Mouse (Mus musculus): ENCODE measurements around the gene Uqcr10. TPM values are rescaled to one million over a fixed set of nuclear protein-coding genes. Genes with fewer than 3 reads are reported as not detected.
"Not testable (repeated sequence)": the region's sequence is repeated elsewhere in the genome, so short reads cannot be mapped to it uniquely, and the experiment has no call there.

Uqcr10 gene
- total RNA-seq, 2 experiments from 2014 or later: 391 to 441 TPM

GRCm38 (mm10) chr11:4716530-4717236, 12.5 kb upstream of the Uqcr10 start:
- no peak for DNase-seq (ENCODE audit: extremely low spot score in 1 of 2, low spot score in 1 of 2)

- no peak for DNase-seq (ENCODE audit: extremely low spot score in 1 of 2, low spot score in 1 of 2)
These were observed 11.5 kb upstream of the Uqcr10 start for GRCm38 (mm10) chr11:4715596-4715995.

- DNase-seq (ENCODE audit: extremely low spot score in 1 of 2, low spot score in 1 of 2): no peak
These were observed 10.6 kb upstream of the Uqcr10 start for GRCm38 (mm10) chr11:4714727-4715126.

- no peak for DNase-seq (ENCODE audit: extremely low spot score in 1 of 2, low spot score in 1 of 2)
These were observed 8.7 kb upstream of the Uqcr10 start for GRCm38 (mm10) chr11:4712822-4713221.

DNA sequence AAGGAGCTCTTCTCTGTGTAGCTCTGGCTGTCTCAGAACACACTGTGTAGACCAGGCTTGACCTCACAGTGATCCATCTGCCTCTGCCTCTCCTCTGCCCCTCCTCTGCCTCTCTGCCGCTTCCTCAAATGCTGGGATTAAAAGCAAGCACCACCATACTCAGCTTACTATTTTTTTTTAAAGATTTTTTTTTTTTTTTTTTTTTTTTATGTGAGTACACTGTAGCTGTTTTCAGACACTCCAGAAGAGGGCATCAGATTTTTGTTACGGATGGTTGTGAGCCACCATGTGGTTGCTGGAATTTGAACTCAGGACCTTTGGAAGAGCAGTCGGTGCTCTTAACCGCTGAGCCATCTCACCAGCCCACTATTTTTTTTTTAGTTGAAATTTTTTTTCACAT, 6.0 kb upstream of the Uqcr10 start:
- not testable (repeated sequence) for DNase-seq (ENCODE audit: extremely low spot score in 1 of 2, low spot score in 1 of 2)

DNA sequence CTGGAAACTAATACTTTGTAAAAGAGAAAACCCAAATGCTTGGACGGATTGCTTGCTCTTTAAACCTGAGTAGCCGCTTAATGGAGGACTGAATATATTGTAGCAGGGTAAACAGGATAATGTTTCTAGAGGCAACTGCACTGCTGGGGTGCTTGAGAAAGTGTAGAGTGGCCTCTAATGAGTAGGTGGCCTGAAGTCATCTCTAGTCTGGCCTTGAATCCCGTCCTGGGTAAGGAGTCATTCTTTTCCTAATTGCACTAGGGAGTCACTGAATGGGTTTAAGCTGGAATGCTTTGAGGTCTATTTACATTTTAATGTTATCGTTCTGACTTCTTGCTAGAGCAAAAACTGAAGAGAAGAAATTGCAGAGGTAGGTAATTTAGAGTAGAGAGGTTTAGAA, 1.0 kb upstream of the Uqcr10 start:
- no peak for DNase-seq (ENCODE audit: extremely low spot score in 1 of 2, low spot score in 1 of 2)

- DNase-seq (ENCODE audit: extremely low spot score in 1 of 2, low spot score in 1 of 2): no peak
These were observed 462 bp downstream of the Uqcr10 start for GRCm38 (mm10) chr11:4703688-4704071.

GRCm38 (mm10) chr11:4700726-4701125, 3.4 kb downstream of the Uqcr10 start:
- no peak for DNase-seq (ENCODE audit: extremely low spot score in 1 of 2, low spot score in 1 of 2)

- peak in 1 of 2 experiments; percentile 76 for DNase-seq (ENCODE audit: extremely low spot score in 1 of 2, low spot score in 1 of 2)
These were observed 6.8 kb downstream of the Uqcr10 start for GRCm38 (mm10) chr11:4697043-4697983.

- no peak for DNase-seq (ENCODE audit: extremely low spot score in 1 of 2, low spot score in 1 of 2)
These were observed 12.0 kb downstream of the Uqcr10 start for GRCm38 (mm10) chr11:4692162-4692561.

DNA sequence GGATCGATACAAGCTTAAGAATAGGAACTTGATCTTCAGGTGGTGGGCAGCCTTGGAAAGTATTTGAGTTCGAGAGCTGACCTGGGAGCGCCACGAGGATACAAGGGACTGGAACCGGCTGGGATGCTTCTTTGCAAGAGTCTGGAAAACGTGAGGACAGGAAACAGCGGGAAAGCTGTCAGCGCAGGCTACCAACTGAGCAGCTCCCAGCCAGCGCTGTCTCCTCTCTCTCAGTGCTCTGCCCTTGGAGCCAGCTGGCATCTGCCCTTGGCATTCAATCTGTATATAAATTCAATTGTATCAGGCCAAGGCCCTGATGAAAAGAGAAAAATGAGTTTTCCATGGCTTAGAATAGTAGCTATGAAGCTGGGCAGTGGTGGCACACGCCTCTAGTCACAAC, 12.9 kb downstream of the Uqcr10 start:
- no peak for DNase-seq (ENCODE audit: extremely low spot score in 1 of 2, low spot score in 1 of 2)

- DNase-seq (ENCODE audit: extremely low spot score in 1 of 2, low spot score in 1 of 2): no peak
These were observed 13.8 kb downstream of the Uqcr10 start for GRCm38 (mm10) chr11:4690353-4690752.

DNA sequence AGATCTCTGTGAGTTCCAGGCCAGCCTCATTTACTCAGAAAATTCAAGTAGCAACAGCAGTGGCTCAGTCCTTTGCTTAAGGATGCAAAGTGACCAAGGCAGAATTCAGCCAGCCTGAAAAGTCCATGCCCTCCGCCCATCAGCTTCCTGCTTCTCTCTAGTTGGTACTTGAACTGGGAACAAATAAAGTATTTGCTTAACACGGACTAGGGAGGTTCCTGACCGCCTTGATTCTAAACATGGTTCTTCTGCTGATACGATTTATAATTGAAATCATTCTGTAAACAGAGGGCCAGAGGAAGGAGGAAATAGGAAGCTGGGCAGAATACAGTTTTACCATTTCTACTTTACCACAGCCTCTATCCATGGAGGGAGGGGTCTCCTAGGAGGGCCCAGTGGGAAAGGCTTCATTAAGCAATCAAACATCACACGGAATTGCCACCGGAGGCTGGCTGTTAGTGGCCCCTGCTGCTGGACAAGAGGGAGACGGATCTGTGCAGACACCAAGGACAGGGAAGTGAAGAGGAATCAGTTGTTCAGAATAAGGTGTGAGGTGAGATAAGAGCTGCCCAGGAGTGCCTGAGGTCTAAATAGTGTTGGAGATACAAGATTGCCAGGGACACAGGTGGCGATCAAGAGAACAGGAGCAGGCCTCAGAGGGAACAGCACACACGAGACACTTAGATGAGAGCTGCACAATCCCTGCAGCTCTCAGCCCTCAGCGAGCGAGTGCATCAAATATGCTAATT, 15.3 kb downstream of the Uqcr10 start:
- no peak for DNase-seq (ENCODE audit: extremely low spot score in 1 of 2, low spot score in 1 of 2)

- no peak for DNase-seq (ENCODE audit: extremely low spot score in 1 of 2, low spot score in 1 of 2)
These were observed 16.3 kb downstream of the Uqcr10 start for GRCm38 (mm10) chr11:4687874-4688273.

DNA sequence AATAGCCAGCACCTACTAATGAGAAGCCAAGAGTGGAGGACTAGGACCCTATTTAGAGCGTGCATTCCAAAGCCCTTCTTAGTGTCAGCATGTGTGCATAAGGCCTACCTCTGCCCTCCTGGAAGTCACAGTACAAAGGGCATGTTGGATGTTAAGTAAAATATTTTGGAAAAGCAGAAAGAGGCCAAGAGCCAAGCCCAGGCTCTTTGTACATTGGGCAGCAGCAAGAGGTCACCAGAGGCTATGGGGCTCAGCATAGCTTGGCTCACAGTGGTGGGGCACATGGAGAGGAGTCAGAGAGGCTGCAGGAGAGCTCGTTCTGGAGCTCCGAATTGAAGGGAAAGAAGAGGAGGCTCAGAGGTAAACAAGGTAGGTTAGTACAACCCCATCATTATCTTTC, 17.1 kb downstream of the Uqcr10 start:
- DNase-seq (ENCODE audit: extremely low spot score in 1 of 2, low spot score in 1 of 2): no peak

GRCm38 (mm10) chr11:4685510-4685909, 18.6 kb downstream of the Uqcr10 start:
- DNase-seq (ENCODE audit: extremely low spot score in 1 of 2, low spot score in 1 of 2): no peak

DNA sequence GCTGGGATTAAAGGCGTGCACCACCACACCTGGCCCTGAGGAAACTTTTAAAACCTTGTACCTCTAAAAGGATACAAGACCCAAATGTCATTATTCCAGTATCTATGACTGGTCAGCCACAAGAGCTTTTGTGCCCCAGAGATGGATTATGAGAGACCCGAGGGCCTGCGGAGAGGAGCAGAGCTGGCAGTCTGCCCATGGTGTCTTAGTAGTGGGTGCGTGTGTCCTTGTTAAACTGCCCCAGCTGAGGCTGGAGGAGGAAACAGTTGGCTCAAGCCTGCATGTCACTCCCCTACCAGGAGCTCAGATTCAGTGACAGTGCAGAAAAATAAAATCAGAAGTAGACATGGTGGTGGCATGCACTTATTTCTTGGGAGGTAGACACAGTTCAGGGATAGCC, 19.1 kb downstream of the Uqcr10 start:
- DNase-seq (ENCODE audit: extremely low spot score in 1 of 2, low spot score in 1 of 2): no peak

DNA sequence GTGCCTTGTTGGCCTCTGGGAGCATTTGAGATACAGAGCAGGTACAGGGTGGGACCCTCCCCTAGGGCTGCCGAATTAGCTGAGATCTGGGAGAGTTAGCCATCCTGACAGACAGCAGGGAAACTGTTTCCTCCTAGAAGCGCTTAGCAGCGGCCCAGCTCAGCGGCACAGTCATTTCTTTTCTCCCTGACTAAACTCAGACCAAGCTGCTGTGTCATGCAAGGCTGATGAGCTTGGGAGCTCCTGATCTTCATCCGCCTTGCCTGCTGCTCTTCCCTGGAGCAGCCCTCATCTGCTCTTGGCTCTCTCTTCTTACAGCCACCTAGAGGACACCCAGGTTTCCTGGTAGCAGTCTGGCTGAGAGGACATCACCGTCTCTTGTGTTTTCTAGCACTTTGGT, 20.0 kb downstream of the Uqcr10 start:
- no peak for DNase-seq (ENCODE audit: extremely low spot score in 1 of 2, low spot score in 1 of 2)

GRCm38 (mm10) chr11:4683516-4683915, 20.6 kb downstream of the Uqcr10 start:
- no peak for DNase-seq (ENCODE audit: extremely low spot score in 1 of 2, low spot score in 1 of 2)

- DNase-seq (ENCODE audit: extremely low spot score in 1 of 2, low spot score in 1 of 2): no peak
These were observed 24.0 kb downstream of the Uqcr10 start for GRCm38 (mm10) chr11:4680126-4680525.

GRCm38 (mm10) chr11:4679441-4679832, 24.7 kb downstream of the Uqcr10 start:
- DNase-seq (ENCODE audit: extremely low spot score in 1 of 2, low spot score in 1 of 2): no peak

All from layer of hippocampus, postnatal 25 days (tissue).